Mouse (Mus musculus) yolk sac, embryonic 10.5 days (tissue): ENCODE results near the gene Alcam.

ENCODE experiments used
- DNase-seq: peaks from one replicate; pipeline ENCODE4 v3.0.0-alpha.2; 2017; ENCODE audit warnings: low spot score

The Alcam gene

GRCm38 (mm10) chr16:52453971-52454514, at the start of gene Alcam:
Gene Alcam (minus strand): TSS chr16:52454074.
- DNase-seq: peak; percentile 45

- DNase-seq: no peak
Measured at GRCm38 (mm10) chr16:52498757-52499335, 45.0 kb upstream of the Alcam start.

GRCm38 (mm10) chr16:52490542-52490941, 36.7 kb upstream of the Alcam start:
- DNase-seq: no peak

- DNase-seq: no peak
Measured at GRCm38 (mm10) chr16:52474235-52474634, 20.4 kb upstream of the Alcam start.

GRCm38 (mm10) chr16:52473089-52473488, 19.2 kb upstream of the Alcam start:
- no peak for DNase-seq

GRCm38 (mm10) chr16:52472635-52473034, 18.8 kb upstream of the Alcam start:
- DNase-seq: no peak

- DNase-seq: no peak
Measured at GRCm38 (mm10) chr16:52472059-52472458, 18.2 kb upstream of the Alcam start.

- no peak for DNase-seq
Measured at GRCm38 (mm10) chr16:52470881-52471280, 17.0 kb upstream of the Alcam start.

GRCm38 (mm10) chr16:52470226-52470625, 16.4 kb upstream of the Alcam start:
- no peak for DNase-seq

GRCm38 (mm10) chr16:52468426-52468825, 14.6 kb upstream of the Alcam start:
- DNase-seq: no peak

GRCm38 (mm10) chr16:52466770-52467169, 12.9 kb upstream of the Alcam start:
- DNase-seq: no peak

GRCm38 (mm10) chr16:52464597-52464996, 10.7 kb upstream of the Alcam start:
- DNase-seq: no peak

GRCm38 (mm10) chr16:52452862-52453715, 785 bp downstream of the Alcam start:
- peak; percentile 94 for DNase-seq

GRCm38 (mm10) chr16:52452477-52452831, 1.4 kb downstream of the Alcam start:
- no peak for DNase-seq

GRCm38 (mm10) chr16:52451786-52452476, 1.9 kb downstream of the Alcam start:
- DNase-seq: peak; percentile 24

GRCm38 (mm10) chr16:52451101-52451785, 2.6 kb downstream of the Alcam start:
- DNase-seq: no peak

- peak; percentile 26 for DNase-seq
Measured at GRCm38 (mm10) chr16:52450245-52451100, 3.4 kb downstream of the Alcam start.

GRCm38 (mm10) chr16:52449889-52450244, 4.0 kb downstream of the Alcam start:
- DNase-seq: no peak

- DNase-seq: no peak
Measured at GRCm38 (mm10) chr16:52445984-52446383, 7.9 kb downstream of the Alcam start.

GRCm38 (mm10) chr16:52443635-52444505, 10.0 kb downstream of the Alcam start:
- DNase-seq: peak; percentile 6
